Mouse (Mus musculus) hindbrain, embryonic 10.5 days (tissue): ENCODE measurements around the gene Nipsnap3b. TPM values are rescaled to one million over a fixed set of nuclear protein-coding genes. Genes with fewer than 3 reads are reported as not detected.

Experiments used
- DNase-seq: peaks from one replicate; pipeline ENCODE4 v3.0.0-alpha.2; 2017; ENCODE audit warnings: low spot score
- H3K27ac ChIP-seq: fragments of 300-500 bp; sonication (generic); 2 replicates; pipeline ENCODE4 v1.5.1; 2016; ENCODE audit warnings: mild to moderate bottlenecking, moderate library complexity
- H3K27me3 ChIP-seq: fragments of 300-500 bp; sonication (generic); 2 replicates; pipeline ENCODE4 v1.6.1; 2016; ENCODE audit warnings: mild to moderate bottlenecking; ENCODE audit not compliant: poor library complexity, insufficient read depth, severe bottlenecking
- H3K36me3 ChIP-seq: fragments of 300-500 bp; sonication (generic); 2 replicates; pipeline ENCODE4 v1.6.1; 2016; ENCODE audit warnings: mild to moderate bottlenecking, moderate library complexity
- H3K4me1 ChIP-seq: fragments of 300-500 bp; sonication (generic); replicated peaks from 2 replicates; pipeline ENCODE4 v1.6.1; 2016; ENCODE audit warnings: mild to moderate bottlenecking
- H3K4me3 ChIP-seq: fragments of 300-500 bp; sonication (generic); 2 replicates; pipeline ENCODE4 v1.5.1; 2016; ENCODE audit warnings: mild to moderate bottlenecking, moderate library complexity
- H3K9me3 ChIP-seq: fragments of 300-500 bp; sonication (generic); 2 replicates; pipeline ENCODE4 v1.6.1; 2016; ENCODE audit warnings: mild to moderate bottlenecking, moderate library complexity
- WGBS: fragments of 180-500 bp; shearing (Covaris S2); methylation state at CpG from one replicate; pipeline ENCODE4 v1.1.7; 2016; 5-methylcytosine and 5-hydroxymethylcytosine counted together
- polyA plus RNA-seq: library from polyadenylated mRNA; unstranded; fragments of >200 nt; fragmentation: Nextera tagmentation; extraction: Ambion mirVana; gene quantifications from 2 replicates; pipeline ENCODE4 v1.2.1, GENCODE M21; 2016

Nipsnap3b gene
- 100.0 and 114 TPM in 2 replicates for polyA plus RNA-seq

GRCm38 (mm10) chr4:53011732-53012361, at the start of gene Nipsnap3b:
Gene Nipsnap3b, plus strand, starts transcription at chr4:53011880.
- H3K27ac ChIP-seq = peak within 1 kb of the TSS; percentile 94
- H3K4me3 ChIP-seq = peak within 1 kb of the TSS; percentile 83
- H3K4me1 ChIP-seq = peaks cover 9% of the 10 kb centered on the region; the same call in 1 of the 2 replicates
- peak; percentile 97 for DNase-seq
- under 1% methylated on average over 63 of the region's 63 CpGs for WGBS
- H3K9me3 ChIP-seq = peaks cover 11% of the 10 kb centered on the region
- H3K36me3 ChIP-seq = peaks cover 31% of the 10 kb centered on the region
- H3K27me3 ChIP-seq = no peaks in the 10 kb centered on the region

- no peaks in the 10 kb centered on the region for H3K27me3 ChIP-seq
- no peak within 1 kb of the TSS for H3K4me3 ChIP-seq
- DNase-seq = no peak
- H3K9me3 ChIP-seq = no peaks in the 10 kb centered on the region
- H3K4me1 ChIP-seq = no peaks in the 10 kb centered on the region
- H3K27ac ChIP-seq = no peak within 1 kb of the TSS
- H3K36me3 ChIP-seq = no peaks in the 10 kb centered on the region
Observed at GRCm38 (mm10) chr4:52964247-52964646, 47.4 kb upstream of the Nipsnap3b start, which contains the start of gene Olfr270. Gene Olfr270, plus strand, starts transcription at chr4:52964547.

- H3K27me3 ChIP-seq = no peaks in the 10 kb centered on the region
- no peak for DNase-seq
- 85% methylated on average over 2 of the region's 2 CpGs for WGBS
Observed at GRCm38 (mm10) chr4:52985216-52985615, 26.5 kb upstream of the Nipsnap3b start.

GRCm38 (mm10) chr4:52986266-52986665, 25.4 kb upstream of the Nipsnap3b start:
- no peaks in the 10 kb centered on the region for H3K36me3 ChIP-seq
- H3K27ac ChIP-seq = no peak overlapping the region
- H3K4me3 ChIP-seq = no peak overlapping the region
- no peaks in the 10 kb centered on the region for H3K9me3 ChIP-seq
- 89% methylated on average over 2 of the region's 2 CpGs for WGBS
- peaks cover 4% of the 10 kb centered on the region; the same call in 1 of the 2 replicates for H3K4me1 ChIP-seq
- H3K27me3 ChIP-seq = no peaks in the 10 kb centered on the region
- no peak for DNase-seq

More at GRCm38 (mm10) chr4:52985216-52985615, 26.5 kb upstream of the Nipsnap3b start:
- Histone ChIP-seq H3K9me3 (no peaks in the 10 kb centered on the region), H3K4me3 (no peak overlapping the region), H3K36me3 (no peaks in the 10 kb centered on the region), H3K4me1 (peaks cover 4% of the 10 kb centered on the region; the same call in 1 of the 2 replicates), H3K27ac (no peak overlapping the region)

GRCm38 (mm10) chr4:52989248-52989647, 22.4 kb upstream of the Nipsnap3b start, which contains the start of gene Nipsnap3a:
Gene Nipsnap3a, plus strand, starts transcription at chr4:52989272.
- Histone ChIP-seq H3K27me3 (no peaks in the 10 kb centered on the region), H3K36me3 (no peaks in the 10 kb centered on the region), H3K4me1 (peaks cover 4% of the 10 kb centered on the region; the same call in 1 of the 2 replicates), H3K27ac (peak within 1 kb of the TSS; percentile 59), H3K4me3 (peak within 1 kb of the TSS; percentile 38), H3K9me3 (no peaks in the 10 kb centered on the region)
- DNase-seq = peak; percentile 9
- WGBS = 36% methylated on average over 12 of the region's 12 CpGs

- Histone ChIP-seq H3K4me1 (no peaks in the 10 kb centered on the region), H3K36me3 (no peaks in the 10 kb centered on the region), H3K27me3 (no peaks in the 10 kb centered on the region), H3K9me3 (no peaks in the 10 kb centered on the region), H3K27ac (no peak overlapping the region), H3K4me3 (no peak overlapping the region)
- no peak for DNase-seq
- whole genome bisulfite sequencing = 97% methylated on average over 6 of the region's 6 CpGs
Observed at GRCm38 (mm10) chr4:52999449-52999848, 12.2 kb upstream of the Nipsnap3b start.

- 90% methylated on average over 8 of the region's 8 CpGs for WGBS
- H3K4me1 ChIP-seq = no peaks in the 10 kb centered on the region
- H3K4me3 ChIP-seq = no peak overlapping the region
- no peak overlapping the region for H3K27ac ChIP-seq
- no peaks in the 10 kb centered on the region for H3K9me3 ChIP-seq
- no peaks in the 10 kb centered on the region for H3K36me3 ChIP-seq
- no peak for DNase-seq
- no peaks in the 10 kb centered on the region for H3K27me3 ChIP-seq
Observed at GRCm38 (mm10) chr4:53000154-53000553, 11.5 kb upstream of the Nipsnap3b start.

GRCm38 (mm10) chr4:53009183-53009582, 2.5 kb upstream of the Nipsnap3b start:
- Histone ChIP-seq H3K4me3 (no peak overlapping the region), H3K27me3 (no peaks in the 10 kb centered on the region), H3K9me3 (no peaks in the 10 kb centered on the region), H3K27ac (no peak overlapping the region), H3K36me3 (peaks cover 5% of the 10 kb centered on the region), H3K4me1 (peaks cover 9% of the 10 kb centered on the region; the same call in 1 of the 2 replicates)
- 71% methylated on average over 4 of the region's 4 CpGs for WGBS
- no peak for DNase-seq

GRCm38 (mm10) chr4:53009871-53010270, 1.8 kb upstream of the Nipsnap3b start:
- Histone ChIP-seq H3K36me3 (peaks cover 12% of the 10 kb centered on the region), H3K27ac (no peak overlapping the region), H3K9me3 (no peaks in the 10 kb centered on the region), H3K4me1 (peaks cover 9% of the 10 kb centered on the region; the same call in 1 of the 2 replicates), H3K27me3 (no peaks in the 10 kb centered on the region), H3K4me3 (no peak overlapping the region)
- DNase-seq = no peak
- 93% methylated on average over 4 of the region's 4 CpGs for WGBS

GRCm38 (mm10) chr4:53014421-53014820, 2.7 kb downstream of the Nipsnap3b start:
- no peak overlapping the region for H3K4me3 ChIP-seq
- no peak overlapping the region for H3K27ac ChIP-seq
- H3K4me1 ChIP-seq = peaks cover 9% of the 10 kb centered on the region; the same call in 1 of the 2 replicates
- 92% methylated on average over 7 of the region's 7 CpGs for WGBS
- DNase-seq = no peak
- peaks cover 57% of the 10 kb centered on the region for H3K36me3 ChIP-seq
- no peaks in the 10 kb centered on the region for H3K27me3 ChIP-seq
- H3K9me3 ChIP-seq = peaks cover 14% of the 10 kb centered on the region

- 88% methylated on average over 3 of the region's 3 CpGs for WGBS
- Histone ChIP-seq H3K9me3 (peaks cover 14% of the 10 kb centered on the region), H3K27me3 (no peaks in the 10 kb centered on the region), H3K4me1 (peaks cover 9% of the 10 kb centered on the region; the same call in 1 of the 2 replicates), H3K27ac (no peak overlapping the region), H3K4me3 (no peak overlapping the region), H3K36me3 (peaks cover 63% of the 10 kb centered on the region)
- DNase-seq = no peak
Observed at GRCm38 (mm10) chr4:53015024-53015423, 3.3 kb downstream of the Nipsnap3b start.

- Histone ChIP-seq H3K9me3 (peaks cover 14% of the 10 kb centered on the region), H3K27me3 (no peaks in the 10 kb centered on the region), H3K27ac (no peak overlapping the region), H3K36me3 (peaks cover 92% of the 10 kb centered on the region), H3K4me3 (no peak overlapping the region), H3K4me1 (no peaks in the 10 kb centered on the region)
- no peak for DNase-seq
- 93% methylated on average over 1 of the region's 1 CpGs for WGBS
Observed at GRCm38 (mm10) chr4:53018392-53018791, 6.7 kb downstream of the Nipsnap3b start.

GRCm38 (mm10) chr4:53023189-53023925, 11.7 kb downstream of the Nipsnap3b start:
- Histone ChIP-seq H3K27me3 (no peaks in the 10 kb centered on the region), H3K4me3 (no peak overlapping the region), H3K27ac (no peak overlapping the region), H3K4me1 (no peaks in the 10 kb centered on the region), H3K36me3 (peaks cover 51% of the 10 kb centered on the region), H3K9me3 (no peaks in the 10 kb centered on the region)
- 94% methylated on average over 14 of the region's 14 CpGs for WGBS
- no peak for DNase-seq
